Mouse (Mus musculus): Measurements from ENCODE around the gene Nrbf2. TPM values are rescaled to one million over a fixed set of nuclear protein-coding genes. Genes with fewer than 3 reads are reported as not detected.

The Nrbf2 gene
- polyA plus RNA-seq, 1 experiment = 3.0 TPM

DNA sequence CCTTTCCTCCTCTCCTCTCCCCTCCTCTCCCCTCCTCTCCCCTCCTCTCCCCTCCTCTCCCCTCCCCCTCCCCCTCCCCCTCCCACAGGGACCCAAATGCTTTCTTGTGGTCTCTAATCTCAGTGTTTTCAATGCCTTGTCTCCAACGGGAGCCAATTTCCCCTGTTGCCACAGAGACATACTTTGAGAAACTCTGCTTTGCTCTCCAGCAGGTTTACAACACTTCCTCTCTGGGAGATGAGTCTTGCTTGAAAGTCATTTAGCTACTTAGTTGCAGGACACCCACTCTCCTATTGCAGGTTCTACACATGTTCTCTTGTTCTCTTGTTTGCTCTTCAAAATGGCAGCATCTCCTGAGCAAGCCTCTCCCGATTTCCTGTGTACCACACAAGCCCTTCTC lies 17.2 kb upstream of the Nrbf2 start:
- no peaks in the 10 kb centered on the region; the same call in 1 of the 2 replicates for H3K4me1 ChIP-seq (ENCODE audit: control insufficient read depth, insufficient read depth, low read length)

GRCm38 (mm10) chr10:67301046-67301445 lies 15.9 kb upstream of the Nrbf2 start:
- H3K4me1 ChIP-seq (ENCODE audit: control insufficient read depth, insufficient read depth, low read length) = peaks cover 2% of the 10 kb centered on the region; the same call in 1 of the 2 replicates
- H3K4me3 ChIP-seq (ENCODE audit: control insufficient read depth, low read depth, low read length) = no peak overlapping the region
- H3K27ac ChIP-seq (ENCODE audit: control insufficient read depth, insufficient read depth, low read depth, low read length) = no peak overlapping the region
- no peak for TF ChIP-seq CTCF (IDR thresholded peaks at IDR 0.05; ENCODE audit: control insufficient read depth, insufficient read depth, insufficient replicate concordance, low read depth, low read length)
- no peak for TF ChIP-seq POLR2A (IDR thresholded peaks at IDR 0.05; ENCODE audit: control insufficient read depth, low read depth, low read length)
- no peaks in the 10 kb centered on the region for H3K36me3 ChIP-seq (ENCODE audit: control insufficient read depth, insufficient read depth, low read length)
- H3K27me3 ChIP-seq (ENCODE audit: control insufficient read depth, insufficient read depth, low read length) = no peaks in the 10 kb centered on the region

More for the DNA sequence above, 17.2 kb upstream of the Nrbf2 start:
- no peaks in the 10 kb centered on the region for H3K27me3 ChIP-seq (ENCODE audit: control insufficient read depth, insufficient read depth, low read length)
- H3K27ac ChIP-seq (ENCODE audit: control insufficient read depth, insufficient read depth, low read depth, low read length) = no peak overlapping the region
- TF ChIP-seq CTCF (IDR thresholded peaks at IDR 0.05; ENCODE audit: control insufficient read depth, insufficient read depth, insufficient replicate concordance, low read depth, low read length) (no peak), POLR2A (IDR thresholded peaks at IDR 0.05; ENCODE audit: control insufficient read depth, low read depth, low read length) (no peak)
- no peak overlapping the region for H3K4me3 ChIP-seq (ENCODE audit: control insufficient read depth, low read depth, low read length)
- H3K36me3 ChIP-seq (ENCODE audit: control insufficient read depth, insufficient read depth, low read length) = no peaks in the 10 kb centered on the region

GRCm38 (mm10) chr10:67299285-67299684 lies 14.2 kb upstream of the Nrbf2 start:
- peaks cover 2% of the 10 kb centered on the region; the same call in 1 of the 2 replicates for H3K4me1 ChIP-seq (ENCODE audit: control insufficient read depth, insufficient read depth, low read length)
- no peak overlapping the region for H3K27ac ChIP-seq (ENCODE audit: control insufficient read depth, insufficient read depth, low read depth, low read length)
- H3K36me3 ChIP-seq (ENCODE audit: control insufficient read depth, insufficient read depth, low read length) = no peaks in the 10 kb centered on the region
- TF ChIP-seq CTCF (IDR thresholded peaks at IDR 0.05; ENCODE audit: control insufficient read depth, insufficient read depth, insufficient replicate concordance, low read depth, low read length) (no peak), POLR2A (IDR thresholded peaks at IDR 0.05; ENCODE audit: control insufficient read depth, low read depth, low read length) (no peak)
- H3K27me3 ChIP-seq (ENCODE audit: control insufficient read depth, insufficient read depth, low read length) = no peaks in the 10 kb centered on the region
- no peak overlapping the region for H3K4me3 ChIP-seq (ENCODE audit: control insufficient read depth, low read depth, low read length)

GRCm38 (mm10) chr10:67298856-67299255 lies 13.8 kb upstream of the Nrbf2 start:
- TF ChIP-seq POLR2A (IDR thresholded peaks at IDR 0.05; ENCODE audit: control insufficient read depth, low read depth, low read length) (no peak), CTCF (IDR thresholded peaks at IDR 0.05; ENCODE audit: control insufficient read depth, insufficient read depth, insufficient replicate concordance, low read depth, low read length) (no peak)
- Histone ChIP-seq H3K27me3 (ENCODE audit: control insufficient read depth, insufficient read depth, low read length) (no peaks in the 10 kb centered on the region), H3K27ac (ENCODE audit: control insufficient read depth, insufficient read depth, low read depth, low read length) (no peak overlapping the region), H3K4me1 (ENCODE audit: control insufficient read depth, insufficient read depth, low read length) (peaks cover 2% of the 10 kb centered on the region; the same call in 1 of the 2 replicates), H3K36me3 (ENCODE audit: control insufficient read depth, insufficient read depth, low read length) (no peaks in the 10 kb centered on the region), H3K4me3 (ENCODE audit: control insufficient read depth, low read depth, low read length) (no peak overlapping the region)

DNA sequence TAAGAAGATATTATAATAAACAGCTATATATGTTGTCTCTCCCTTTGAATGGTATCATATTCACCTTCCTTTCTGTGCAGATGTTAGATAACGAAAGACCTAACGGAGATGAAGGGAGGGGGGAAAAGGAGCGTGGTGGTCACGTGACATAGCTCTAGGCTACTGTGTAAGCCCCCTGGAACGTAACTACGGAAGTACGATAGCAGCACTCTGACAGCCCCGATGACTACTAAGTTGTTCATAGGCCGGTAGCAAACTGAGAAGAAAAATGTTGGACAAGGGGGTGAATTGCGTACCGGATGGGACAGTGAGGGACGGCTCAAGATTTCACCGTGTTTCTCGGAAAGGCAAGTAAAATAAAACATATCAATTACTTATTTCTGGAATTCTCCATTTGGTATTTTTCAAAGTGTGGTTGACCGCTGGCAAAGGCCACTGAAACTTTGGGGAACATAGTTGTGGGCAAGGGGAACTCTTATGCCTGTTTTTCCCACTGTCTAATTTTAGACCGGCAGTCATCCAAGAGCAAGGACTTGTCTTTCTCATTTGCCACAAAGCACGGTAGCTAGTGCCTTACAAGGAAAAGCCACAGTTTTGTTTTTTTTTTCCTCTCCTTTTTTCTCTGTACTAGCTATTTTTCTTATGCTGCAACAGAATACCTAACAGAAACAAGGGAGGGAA lies 12.2 kb upstream of the Nrbf2 start:
- no peaks in the 10 kb centered on the region for H3K27me3 ChIP-seq (ENCODE audit: control insufficient read depth, insufficient read depth, low read length)
- H3K27ac ChIP-seq (ENCODE audit: control insufficient read depth, insufficient read depth, low read depth, low read length) = no peak overlapping the region; the same call in 1 of the 2 replicates
- H3K36me3 ChIP-seq (ENCODE audit: control insufficient read depth, insufficient read depth, low read length) = no peaks in the 10 kb centered on the region
- peak overlapping the region; percentile 53; the same call in 1 of the 2 replicates for H3K4me3 ChIP-seq (ENCODE audit: control insufficient read depth, low read depth, low read length)
- TF ChIP-seq CTCF (IDR thresholded peaks at IDR 0.05; ENCODE audit: control insufficient read depth, insufficient read depth, insufficient replicate concordance, low read depth, low read length) (no peak), POLR2A (IDR thresholded peaks at IDR 0.05; ENCODE audit: control insufficient read depth, low read depth, low read length) (no peak)
- peaks cover 2% of the 10 kb centered on the region; the same call in 1 of the 2 replicates for H3K4me1 ChIP-seq (ENCODE audit: control insufficient read depth, insufficient read depth, low read length)

DNA sequence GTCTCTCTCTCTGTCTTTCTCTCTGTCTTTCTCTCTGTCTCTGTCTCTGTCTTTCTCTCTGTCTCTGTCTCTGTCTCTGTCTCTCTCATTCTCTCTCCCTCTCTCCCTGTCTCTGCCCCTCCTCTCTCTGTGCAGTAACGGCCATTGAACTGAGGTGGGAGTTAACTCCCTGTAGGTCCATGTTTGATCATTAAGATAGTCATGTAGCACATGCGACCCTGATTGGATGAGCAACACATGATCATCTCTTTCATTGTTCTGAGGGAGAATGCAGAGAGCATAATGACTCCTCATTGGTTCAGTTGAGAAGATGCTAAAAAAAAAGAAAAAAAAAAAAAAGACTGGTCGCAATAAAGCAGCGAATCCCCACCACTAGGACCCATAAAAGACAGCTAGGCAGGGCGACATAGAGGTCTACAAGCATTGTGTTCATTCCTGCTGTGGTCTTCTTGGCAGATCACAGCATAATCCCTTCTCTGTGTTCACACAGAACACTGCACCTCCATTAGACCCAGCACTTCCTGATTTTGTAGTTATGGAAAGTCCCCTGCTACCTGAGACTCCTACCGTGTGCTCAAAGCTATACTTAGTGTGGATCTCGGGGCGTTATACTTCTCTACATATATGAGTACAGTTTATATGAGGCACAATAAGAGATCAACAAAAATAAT lies 11.5 kb upstream of the Nrbf2 start:
- H3K27me3 ChIP-seq (ENCODE audit: control insufficient read depth, insufficient read depth, low read length) = no peaks in the 10 kb centered on the region
- no peaks in the 10 kb centered on the region for H3K36me3 ChIP-seq (ENCODE audit: control insufficient read depth, insufficient read depth, low read length)
- H3K27ac ChIP-seq (ENCODE audit: control insufficient read depth, insufficient read depth, low read depth, low read length) = no peak overlapping the region; the same call in 1 of the 2 replicates
- H3K4me1 ChIP-seq (ENCODE audit: control insufficient read depth, insufficient read depth, low read length) = peaks cover 2% of the 10 kb centered on the region; the same call in 1 of the 2 replicates
- no peak for TF ChIP-seq CTCF (IDR thresholded peaks at IDR 0.05; ENCODE audit: control insufficient read depth, insufficient read depth, insufficient replicate concordance, low read depth, low read length)
- no peak for TF ChIP-seq POLR2A (IDR thresholded peaks at IDR 0.05; ENCODE audit: control insufficient read depth, low read depth, low read length)
- peak overlapping the region; percentile 25; the same call in 1 of the 2 replicates for H3K4me3 ChIP-seq (ENCODE audit: control insufficient read depth, low read depth, low read length)

DNA sequence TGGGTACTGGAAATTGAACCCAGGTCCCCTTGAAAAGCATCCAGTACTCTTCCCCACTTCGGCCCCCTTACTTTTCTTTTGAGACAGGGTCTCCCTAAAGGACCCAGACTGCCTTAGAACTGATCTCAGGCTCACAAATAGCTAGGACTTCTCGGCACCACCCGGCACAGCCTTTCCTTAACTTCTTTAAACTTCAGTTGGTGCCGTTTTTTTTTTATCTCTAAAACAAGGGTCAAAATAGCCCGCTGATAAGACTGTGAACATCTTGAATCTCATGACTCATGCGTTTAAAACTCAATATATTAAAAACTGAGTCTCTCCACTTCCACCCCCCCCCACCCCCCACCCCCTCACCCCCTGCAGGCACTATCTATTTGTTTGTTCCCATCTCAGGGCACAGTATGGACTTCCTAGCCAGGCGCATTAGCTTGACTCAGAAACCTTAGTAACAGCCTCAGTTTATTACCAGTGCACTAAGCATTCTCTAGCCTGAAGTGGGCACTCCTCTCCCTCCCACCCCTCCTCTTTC lies 10.9 kb upstream of the Nrbf2 start:
- Histone ChIP-seq H3K4me3 (ENCODE audit: control insufficient read depth, low read depth, low read length) (peak overlapping the region; percentile 25), H3K36me3 (ENCODE audit: control insufficient read depth, insufficient read depth, low read length) (no peaks in the 10 kb centered on the region), H3K27me3 (ENCODE audit: control insufficient read depth, insufficient read depth, low read length) (no peaks in the 10 kb centered on the region), H3K27ac (ENCODE audit: control insufficient read depth, insufficient read depth, low read depth, low read length) (no peak overlapping the region), H3K4me1 (ENCODE audit: control insufficient read depth, insufficient read depth, low read length) (peaks cover 2% of the 10 kb centered on the region; the same call in 1 of the 2 replicates)
- TF ChIP-seq CTCF (IDR thresholded peaks at IDR 0.05; ENCODE audit: control insufficient read depth, insufficient read depth, insufficient replicate concordance, low read depth, low read length) = no peak
- no peak for TF ChIP-seq POLR2A (IDR thresholded peaks at IDR 0.05; ENCODE audit: control insufficient read depth, low read depth, low read length)
